Comparison of ENCODE assay signal across 7 mouse cellular contexts in the genomic region with DNA sequence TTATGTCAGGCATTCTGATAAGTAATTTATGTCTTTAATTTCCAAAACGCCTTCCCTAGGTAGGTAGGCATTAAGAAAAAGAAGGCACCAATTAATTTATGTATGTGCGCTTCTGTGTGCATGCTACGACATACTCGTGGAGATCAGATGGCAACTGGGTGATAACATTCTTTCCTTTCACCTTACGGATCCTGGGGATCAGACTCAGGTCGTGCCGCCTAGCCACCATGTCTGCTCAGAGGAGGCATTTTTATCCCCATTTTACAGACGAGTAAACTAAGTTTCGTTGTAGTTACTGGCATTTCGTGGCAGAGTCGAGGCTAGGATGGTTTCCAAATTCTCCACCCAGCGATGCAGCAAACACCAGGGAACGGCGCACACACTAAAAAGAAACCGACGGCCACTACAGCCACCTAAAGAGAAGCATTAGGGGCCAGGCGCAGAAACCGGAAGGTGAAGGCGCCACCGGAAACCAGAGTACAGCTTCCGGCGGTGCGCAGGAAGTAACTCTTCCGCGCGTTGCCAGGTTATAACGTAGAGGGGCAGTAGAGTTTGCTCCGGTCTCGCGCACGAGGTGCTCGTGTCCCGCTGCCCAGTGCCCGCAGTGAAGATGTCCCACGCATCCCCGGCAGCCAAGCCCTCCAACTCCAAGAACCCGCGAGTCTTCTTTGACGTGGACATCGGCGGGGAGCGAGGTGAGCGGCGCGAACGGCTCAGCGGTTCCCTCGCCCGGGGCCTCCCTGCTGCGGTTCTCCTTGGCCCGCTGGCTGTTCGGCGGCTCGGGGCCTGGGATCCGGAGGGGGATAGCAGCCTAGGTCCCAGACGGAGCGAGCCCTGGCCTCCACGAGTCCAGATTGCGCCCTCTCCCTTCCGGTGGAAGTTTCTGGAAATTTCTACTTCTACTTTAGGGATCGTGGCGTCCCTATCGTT. TPM values are rescaled to one million over a fixed set of nuclear protein-coding genes. Genes with fewer than 3 reads are reported as not detected.
A peak's percentile ranks its signal among the peaks of the same experiment; 100 is the strongest.
DNase-seq lines count a peak whose midpoint lies in the region; ATAC-seq lines count a peak whose summit lies in the region.

A gene (plus strand): TSS at position 480 of the 930 bp plus-strand sequence.

- 0 out of 2 replicates have a peak, but pooled peaks cover 3% of the 10 kb centered on the region for H3K4me1 ChIP-seq in intestine, embryonic 15.5 days (replicated peaks)
- peaks cover 11% of the 10 kb centered on the region for H3K4me1 ChIP-seq in midbrain, embryonic 12.5 days

- peak within 1 kb of the TSS; percentile 93 for H3K4me3 ChIP-seq in intestine, embryonic 15.5 days (replicated peaks)
- peak within 1 kb of the TSS; percentile 88 for H3K4me3 ChIP-seq in midbrain, embryonic 12.5 days

- peak; percentile 94 for ATAC-seq in intestine, embryonic 15.5 days
- peak; percentile 88 for ATAC-seq in midbrain, embryonic 12.5 days (ENCODE audit: low FRiP score, low read depth)

- H3K4me2 ChIP-seq in intestine, embryonic 15.5 days (replicated peaks) = peak within 1 kb of the TSS; percentile 65
- H3K4me2 ChIP-seq in midbrain, embryonic 12.5 days (replicated peaks) = peak within 1 kb of the TSS; percentile 80

- H3K36me3 ChIP-seq in intestine, embryonic 15.5 days = peaks cover 6% of the 10 kb centered on the region; the same call in 1 of the 2 replicates
- H3K36me3 ChIP-seq in midbrain, embryonic 12.5 days = peaks cover 27% of the 10 kb centered on the region

- peak within 1 kb of the TSS; percentile 92 for H3K9ac ChIP-seq in intestine, embryonic 15.5 days
- peak within 1 kb of the TSS; percentile 79 for H3K9ac ChIP-seq in midbrain, embryonic 12.5 days (replicated peaks)

- intact Hi-C loops in left cerebral cortex, postnatal 4 days (cut with DNase I) = no loop called here

- H3K9me3 ChIP-seq in intestine, embryonic 15.5 days = no peaks in the 10 kb centered on the region
- H3K9me3 ChIP-seq in midbrain, embryonic 12.5 days = no peaks in the 10 kb centered on the region

- WGBS in intestine, embryonic 15.5 days = 3% methylated on average over 63 of the region's 63 CpGs
- 3% methylated on average over 63 of the region's 63 CpGs for WGBS in midbrain, embryonic 12.5 days

- H3K27ac ChIP-seq in intestine, embryonic 15.5 days = peak within 1 kb of the TSS; percentile 90
- H3K27ac ChIP-seq in midbrain, embryonic 12.5 days (replicated peaks) = peak within 1 kb of the TSS; percentile 77

- DNase-seq in adrenal gland, adult 2 months = peak; percentile 85
- DNase-seq in embryo, embryonic 11 days = peak; percentile 92
- peak; percentile 77 for DNase-seq in gastrocnemius, postnatal 25 days
- DNase-seq in left cerebral cortex, postnatal 4 days = peak; percentile 82
- DNase-seq in spleen, adult 12 weeks (ENCODE audit: low spot score) = peak; percentile 71

- H3K27me3 ChIP-seq in intestine, embryonic 15.5 days (replicated peaks) = no peaks in the 10 kb centered on the region
- no peaks in the 10 kb centered on the region for H3K27me3 ChIP-seq in midbrain, embryonic 12.5 days

RNA-seq across cellular contexts. Expression of the gene that starts here (rescaled TPM):
- 10 to 100 TPM; 51.4 to 53.4 TPM for total RNA-seq in adrenal gland, adult 2 months (2021)
- 3.7 and 4.8 TPM in 2 replicates for polyA plus RNA-seq in adrenal gland, adult 2 months (2012; rRNA removed)
- total RNA-seq in gastrocnemius, postnatal 25 days (2021) = 10 to 100 TPM; 34.6 to 42.5 TPM
- 148 and 164 TPM in 2 replicates for polyA plus RNA-seq in intestine, embryonic 15.5 days (2015; fragmentation: Nextera tagmentation; extraction: Ambion mirVana)
- total RNA-seq in left cerebral cortex, postnatal 4 days (2021) = 10 to 100 TPM; 75.0 to 78.1 TPM
- 162 and 170 TPM in 2 replicates for polyA plus RNA-seq in midbrain, embryonic 12.5 days (2016; fragmentation: Nextera tagmentation; extraction: Ambion mirVana)

Comparison
In these comparisons a context has a peak if more than half of its experiments do, and no peak if none do; other contexts are left out.
1. Peak in every context shown above with its lines: DNase-seq, ATAC-seq, H3K4me3 ChIP-seq and H3K27ac ChIP-seq.
2. RNA of the gene that starts here (polyA plus RNA-seq): 162 to 170 TPM in midbrain, embryonic 12.5 days and 148 to 164 TPM in intestine, embryonic 15.5 days; 3.7 to 4.8 TPM in adrenal gland, adult 2 months; every median in the first group is over 10 times any median in the second.